Mouse (Mus musculus): ENCODE measurements around the gene Stk26.

GRCm38 (mm10) chrX:50823856-50824255 lies 17.0 kb upstream of the Stk26 start:
- TF ChIP-seq USF1 (IDR thresholded peaks at IDR 0.05; ENCODE audit: low read depth) (no peak), MYOD1 (IDR thresholded peaks at IDR 0.05; ENCODE audit: control insufficient read depth in 1 of 3, insufficient read length in 2 of 3, low read depth in 2 of 3) (no peak)
